Mouse (Mus musculus) stomach, postnatal 0 days (tissue): ENCODE data around the gene Pank3.

ENCODE experiments used
- CTCF ChIP-seq: IDR thresholded peaks from 2 replicates; pipeline ENCODE4 v1.5.1; 2016; ENCODE audit warnings: antibody characterized with exemption, low read depth, mild to moderate bottlenecking, moderate library complexity
- EP300 ChIP-seq: optimal IDR thresholded peaks from 2 replicates; pipeline ENCODE3; 2016; ENCODE audit warnings: antibody characterized with exemption

- no peak for TF ChIP-seq EP300
- no peak for TF ChIP-seq CTCF
These were observed 1.6 kb downstream of the Pank3 start for GRCm38 (mm10) chr11:35770741-35771504.
